Mouse (Mus musculus): ENCODE measurements around the gene Cbx6.

Cbx6 gene

GRCm38 (mm10) chr15:79802304-79802703, 32.2 kb downstream of the Cbx6 start:
- DNase-seq (ENCODE audit: low read depth, low spot score) = no peak
- Histone ChIP-seq H3K36me3 (ENCODE audit: control insufficient read depth, insufficient read depth, low read length, poor library complexity, severe bottlenecking) (no peaks in the 10 kb centered on the region), H3K27me3 (ENCODE audit: control insufficient read depth, insufficient read depth, low read length, poor library complexity, severe bottlenecking) (peaks cover 4% of the 10 kb centered on the region; the same call in 1 of the 2 replicates)

- peaks cover 2% of the 10 kb centered on the region; the same call in 1 of the 2 replicates for H3K27me3 ChIP-seq (ENCODE audit: control insufficient read depth, insufficient read depth, low read length, poor library complexity, severe bottlenecking)
Measured at GRCm38 (mm10) chr15:79801646-79802045, 32.8 kb downstream of the Cbx6 start.

GRCm38 (mm10) chr15:79800701-79801100, 33.8 kb downstream of the Cbx6 start:
- DNase-seq (ENCODE audit: low read depth, low spot score) = no peak
- Histone ChIP-seq H3K36me3 (ENCODE audit: control insufficient read depth, insufficient read depth, low read length, poor library complexity, severe bottlenecking) (no peaks in the 10 kb centered on the region), H3K27me3 (ENCODE audit: control insufficient read depth, insufficient read depth, low read length, poor library complexity, severe bottlenecking) (peaks cover 2% of the 10 kb centered on the region; the same call in 1 of the 2 replicates)

More at GRCm38 (mm10) chr15:79801646-79802045, 32.8 kb downstream of the Cbx6 start:
- DNase-seq (ENCODE audit: low read depth, low spot score) = no peak
- H3K36me3 ChIP-seq (ENCODE audit: control insufficient read depth, insufficient read depth, low read length, poor library complexity, severe bottlenecking) = no peaks in the 10 kb centered on the region

- no peak for DNase-seq (ENCODE audit: low read depth, low spot score)
- Histone ChIP-seq H3K36me3 (ENCODE audit: control insufficient read depth, insufficient read depth, low read length, poor library complexity, severe bottlenecking) (no peaks in the 10 kb centered on the region), H3K27me3 (ENCODE audit: control insufficient read depth, insufficient read depth, low read length, poor library complexity, severe bottlenecking) (no peaks in the 10 kb centered on the region)
Measured at GRCm38 (mm10) chr15:79798591-79798990, 35.9 kb downstream of the Cbx6 start.

- Histone ChIP-seq H3K36me3 (ENCODE audit: control insufficient read depth, insufficient read depth, low read length, poor library complexity, severe bottlenecking) (no peaks in the 10 kb centered on the region), H3K27me3 (ENCODE audit: control insufficient read depth, insufficient read depth, low read length, poor library complexity, severe bottlenecking) (no peaks in the 10 kb centered on the region)
- DNase-seq (ENCODE audit: low read depth, low spot score) = no peak
Measured at GRCm38 (mm10) chr15:79797680-79798079, 36.8 kb downstream of the Cbx6 start.

GRCm38 (mm10) chr15:79797096-79797495, 37.4 kb downstream of the Cbx6 start:
- DNase-seq (ENCODE audit: low read depth, low spot score) = no peak
- no peaks in the 10 kb centered on the region for H3K27me3 ChIP-seq (ENCODE audit: control insufficient read depth, insufficient read depth, low read length, poor library complexity, severe bottlenecking)
- H3K36me3 ChIP-seq (ENCODE audit: control insufficient read depth, insufficient read depth, low read length, poor library complexity, severe bottlenecking) = no peaks in the 10 kb centered on the region

GRCm38 (mm10) chr15:79796256-79796655, 38.2 kb downstream of the Cbx6 start:
- no peaks in the 10 kb centered on the region for H3K27me3 ChIP-seq (ENCODE audit: control insufficient read depth, insufficient read depth, low read length, poor library complexity, severe bottlenecking)
- no peaks in the 10 kb centered on the region for H3K36me3 ChIP-seq (ENCODE audit: control insufficient read depth, insufficient read depth, low read length, poor library complexity, severe bottlenecking)
- no peak for DNase-seq (ENCODE audit: low read depth, low spot score)

- no peak for DNase-seq (ENCODE audit: low read depth, low spot score)
- H3K36me3 ChIP-seq (ENCODE audit: control insufficient read depth, insufficient read depth, low read length, poor library complexity, severe bottlenecking) = no peaks in the 10 kb centered on the region
- H3K27me3 ChIP-seq (ENCODE audit: control insufficient read depth, insufficient read depth, low read length, poor library complexity, severe bottlenecking) = no peaks in the 10 kb centered on the region
Measured at GRCm38 (mm10) chr15:79794173-79794572, 40.3 kb downstream of the Cbx6 start.

- H3K27me3 ChIP-seq (ENCODE audit: control insufficient read depth, insufficient read depth, low read length, poor library complexity, severe bottlenecking) = no peaks in the 10 kb centered on the region
- DNase-seq (ENCODE audit: low read depth, low spot score) = peak; percentile 65
- no peaks in the 10 kb centered on the region for H3K36me3 ChIP-seq (ENCODE audit: control insufficient read depth, insufficient read depth, low read length, poor library complexity, severe bottlenecking)
Measured at GRCm38 (mm10) chr15:79793076-79793475, 41.4 kb downstream of the Cbx6 start.

- DNase-seq (ENCODE audit: low read depth, low spot score) = no peak
- no peaks in the 10 kb centered on the region for H3K27me3 ChIP-seq (ENCODE audit: control insufficient read depth, insufficient read depth, low read length, poor library complexity, severe bottlenecking)
- no peaks in the 10 kb centered on the region for H3K36me3 ChIP-seq (ENCODE audit: control insufficient read depth, insufficient read depth, low read length, poor library complexity, severe bottlenecking)
Measured at GRCm38 (mm10) chr15:79792455-79792854, 42.0 kb downstream of the Cbx6 start.

- DNase-seq (ENCODE audit: low read depth, low spot score) = peak; percentile 75
- H3K36me3 ChIP-seq (ENCODE audit: control insufficient read depth, insufficient read depth, low read length, poor library complexity, severe bottlenecking) = no peaks in the 10 kb centered on the region
- no peaks in the 10 kb centered on the region for H3K27me3 ChIP-seq (ENCODE audit: control insufficient read depth, insufficient read depth, low read length, poor library complexity, severe bottlenecking)
Measured at GRCm38 (mm10) chr15:79791502-79791901, 43.0 kb downstream of the Cbx6 start.

GRCm38 (mm10) chr15:79790905-79791304, 43.6 kb downstream of the Cbx6 start:
- no peaks in the 10 kb centered on the region for H3K36me3 ChIP-seq (ENCODE audit: control insufficient read depth, insufficient read depth, low read length, poor library complexity, severe bottlenecking)

GRCm38 (mm10) chr15:79790111-79790510, 44.4 kb downstream of the Cbx6 start:
- Histone ChIP-seq H3K36me3 (ENCODE audit: control insufficient read depth, insufficient read depth, low read length, poor library complexity, severe bottlenecking) (no peaks in the 10 kb centered on the region), H3K27me3 (ENCODE audit: control insufficient read depth, insufficient read depth, low read length, poor library complexity, severe bottlenecking) (no peaks in the 10 kb centered on the region)
- DNase-seq (ENCODE audit: low read depth, low spot score) = no peak

More at GRCm38 (mm10) chr15:79790905-79791304, 43.6 kb downstream of the Cbx6 start:
- no peak for DNase-seq (ENCODE audit: low read depth, low spot score)
- no peaks in the 10 kb centered on the region for H3K27me3 ChIP-seq (ENCODE audit: control insufficient read depth, insufficient read depth, low read length, poor library complexity, severe bottlenecking)

- Histone ChIP-seq H3K36me3 (ENCODE audit: control insufficient read depth, insufficient read depth, low read length, poor library complexity, severe bottlenecking) (no peaks in the 10 kb centered on the region), H3K27me3 (ENCODE audit: control insufficient read depth, insufficient read depth, low read length, poor library complexity, severe bottlenecking) (no peaks in the 10 kb centered on the region)
- no peak for DNase-seq (ENCODE audit: low read depth, low spot score)
Measured at GRCm38 (mm10) chr15:79787815-79788214, 46.7 kb downstream of the Cbx6 start.

GRCm38 (mm10) chr15:79785056-79785455, 49.4 kb downstream of the Cbx6 start:
- Histone ChIP-seq H3K36me3 (ENCODE audit: control insufficient read depth, insufficient read depth, low read length, poor library complexity, severe bottlenecking) (no peaks in the 10 kb centered on the region), H3K27me3 (ENCODE audit: control insufficient read depth, insufficient read depth, low read length, poor library complexity, severe bottlenecking) (no peaks in the 10 kb centered on the region)
- no peak for DNase-seq (ENCODE audit: low read depth, low spot score)

GRCm38 (mm10) chr15:79777749-79778148, 56.7 kb downstream of the Cbx6 start, which contains the start of gene Dnal4:
TSS of gene Dnal4 (minus strand) at chr15:79777849.
- H3K27me3 ChIP-seq (ENCODE audit: control insufficient read depth, insufficient read depth, low read length, poor library complexity, severe bottlenecking) = no peaks in the 10 kb centered on the region
- DNase-seq (ENCODE audit: low read depth, low spot score) = no peak
- H3K36me3 ChIP-seq (ENCODE audit: control insufficient read depth, insufficient read depth, low read length, poor library complexity, severe bottlenecking) = no peaks in the 10 kb centered on the region
